Mouse (Mus musculus): ENCODE measurements around the gene Lpin2. TPM values are rescaled to one million over a fixed set of nuclear protein-coding genes. Genes with fewer than 3 reads are reported as not detected.

Lpin2 gene
- total and polyA plus RNA-seq, 3 experiments, result 22.4 to 32.1 TPM; not detected in 1

GRCm38 (mm10) chr17:71217111-71217685 is 34.8 kb downstream of the Lpin2 start:
- DNase-seq (ENCODE audit: low read depth, low spot score), result no peak
- TF ChIP-seq GATA1 (IDR thresholded peaks at IDR 0.05; ENCODE audit: low read depth, low read length) (no peak), BHLHE40 (IDR thresholded peaks at IDR 0.05; ENCODE audit: borderline replicate concordance, low read depth, low read length) (no peak), HCFC1 (IDR thresholded peaks at IDR 0.05; ENCODE audit: low read depth, low read length) (no peak), ZC3H11A (IDR thresholded peaks at IDR 0.05; ENCODE audit: low read depth, low read length) (no peak), RCOR1 (IDR thresholded peaks at IDR 0.05; ENCODE audit: low read depth, low read length) (no peak), SIN3A (IDR thresholded peaks at IDR 0.05; ENCODE audit: low read length) (no peak), CHD2 (IDR thresholded peaks at IDR 0.05; ENCODE audit: low read length) (no peak)
- no peaks in the 10 kb centered on the region for H3K27me3 ChIP-seq (ENCODE audit: control insufficient read depth in 1 of 2, insufficient read depth in 2 of 2, low read length in 2 of 2)
- peaks cover 33 to 34% of the 10 kb centered on the region in 2 experiments for H3K4me1 ChIP-seq (ENCODE audit: control insufficient read depth in 1 of 2, insufficient read depth in 2 of 2, low read length in 2 of 2)
- H3K36me3 ChIP-seq (ENCODE audit: control insufficient read depth in 1 of 2, insufficient read depth in 2 of 2, low read length in 2 of 2), result peaks cover 29 to 40% of the 10 kb centered on the region in 2 experiments
- peaks cover 36% of the 10 kb centered on the region for H3K79me2 ChIP-seq (ENCODE audit: control insufficient read depth, insufficient read depth, low read length, poor library complexity)
- no peak overlapping the region for H3K27ac ChIP-seq (ENCODE audit: control insufficient read depth, low read depth, low read length)
- H3K4me3 ChIP-seq (ENCODE audit: control insufficient read depth in 1 of 2, insufficient read depth in 1 of 2, low read depth in 2 of 2, low read length in 2 of 2), result no peak overlapping the region
- no peaks in the 10 kb centered on the region for H3K9me3 ChIP-seq (replicated peaks; ENCODE audit: insufficient read depth, low read length)
- no peak overlapping the region for H3K9ac ChIP-seq (ENCODE audit: control insufficient read depth, low read depth, low read length, poor library complexity, severe bottlenecking)

GRCm38 (mm10) chr17:71221383-71221782 is 39.0 kb downstream of the Lpin2 start:
- TF ChIP-seq SIN3A (IDR thresholded peaks at IDR 0.05; ENCODE audit: low read length), result no peak
- TF ChIP-seq CHD2 (IDR thresholded peaks at IDR 0.05; ENCODE audit: low read length), result no peak
- no peak for TF ChIP-seq ZNF384 (IDR thresholded peaks at IDR 0.05; ENCODE audit: low read depth, low read length)
- no peak for TF ChIP-seq UBTF (IDR thresholded peaks at IDR 0.05; ENCODE audit: borderline replicate concordance, insufficient read depth, low read depth, low read length)
- TF ChIP-seq POLR2AphosphoS2 (IDR thresholded peaks at IDR 0.05; ENCODE audit: low read length), result no peak
- no peak for TF ChIP-seq MYB (IDR thresholded peaks at IDR 0.05; ENCODE audit: low read depth, low read length)
- no peak for TF ChIP-seq MAZ (IDR thresholded peaks at IDR 0.05; ENCODE audit: low read depth, low read length)
- TF ChIP-seq BHLHE40 (IDR thresholded peaks at IDR 0.05; ENCODE audit: borderline replicate concordance, low read depth, low read length), result no peak
- TF ChIP-seq CTCF (IDR thresholded peaks at IDR 0.05 in 2 of 3, conservative IDR thresholded peaks at IDR 0.05 in 1 of 3; ENCODE audit: control insufficient read depth in 1 of 3, insufficient read depth in 1 of 3, low read depth in 2 of 3, low read length in 3 of 3, poor library complexity in 1 of 3, severe bottlenecking in 1 of 3), result no peak
- no peak for TF ChIP-seq ZMIZ1 (IDR thresholded peaks at IDR 0.05; ENCODE audit: low read depth, low read length)
- no peaks in the 10 kb centered on the region for H3K4me1 ChIP-seq (ENCODE audit: control insufficient read depth in 1 of 2, insufficient read depth in 2 of 2, low read length in 2 of 2)
- no peak overlapping the region for H3K9ac ChIP-seq (ENCODE audit: control insufficient read depth, low read depth, low read length, poor library complexity, severe bottlenecking)
- peaks cover 2 to 32% of the 10 kb centered on the region in 2 experiments for H3K36me3 ChIP-seq (ENCODE audit: control insufficient read depth in 1 of 2, insufficient read depth in 2 of 2, low read length in 2 of 2)
- no peak overlapping the region for H3K27ac ChIP-seq (ENCODE audit: control insufficient read depth, low read depth, low read length)
- no peak for DNase-seq (ENCODE audit: low read depth, low spot score)
- no peaks in the 10 kb centered on the region for H3K9me3 ChIP-seq (replicated peaks; ENCODE audit: insufficient read depth, low read length)
- no peaks in the 10 kb centered on the region for H3K27me3 ChIP-seq (ENCODE audit: control insufficient read depth in 1 of 2, insufficient read depth in 2 of 2, low read length in 2 of 2)
- H3K79me2 ChIP-seq (ENCODE audit: control insufficient read depth, insufficient read depth, low read length, poor library complexity), result peaks cover 7% of the 10 kb centered on the region; the same call in 1 of the 2 replicates
- H3K4me3 ChIP-seq (ENCODE audit: control insufficient read depth in 1 of 2, insufficient read depth in 1 of 2, low read depth in 2 of 2, low read length in 2 of 2), result no peak overlapping the region

GRCm38 (mm10) chr17:71223676-71224075 is 41.3 kb downstream of the Lpin2 start:
- Histone ChIP-seq H3K36me3 (ENCODE audit: control insufficient read depth in 1 of 2, insufficient read depth in 2 of 2, low read length in 2 of 2) (peaks cover 0 to 17% of the 10 kb centered on the region in 2 experiments; a peak in 2 of 4 replicates), H3K9me3 (replicated peaks; ENCODE audit: insufficient read depth, low read length) (no peaks in the 10 kb centered on the region), H3K27me3 (ENCODE audit: control insufficient read depth in 1 of 2, insufficient read depth in 2 of 2, low read length in 2 of 2) (no peaks in the 10 kb centered on the region), H3K27ac (ENCODE audit: control insufficient read depth, low read depth, low read length) (no peak overlapping the region), H3K4me3 (ENCODE audit: control insufficient read depth in 1 of 2, insufficient read depth in 1 of 2, low read depth in 2 of 2, low read length in 2 of 2) (no peak overlapping the region), H3K4me1 (ENCODE audit: control insufficient read depth in 1 of 2, insufficient read depth in 2 of 2, low read length in 2 of 2) (no peaks in the 10 kb centered on the region), H3K79me2 (ENCODE audit: control insufficient read depth, insufficient read depth, low read length, poor library complexity) (peaks cover 2% of the 10 kb centered on the region; the same call in 1 of the 2 replicates), H3K9ac (ENCODE audit: control insufficient read depth, low read depth, low read length, poor library complexity, severe bottlenecking) (no peak overlapping the region)
- TF ChIP-seq GATA1 (IDR thresholded peaks at IDR 0.05; ENCODE audit: low read depth, low read length), result no peak
- TF ChIP-seq ZMIZ1 (IDR thresholded peaks at IDR 0.05; ENCODE audit: low read depth, low read length), result no peak
- no peak for TF ChIP-seq UBTF (IDR thresholded peaks at IDR 0.05; ENCODE audit: borderline replicate concordance, insufficient read depth, low read depth, low read length)
- TF ChIP-seq POLR2A (IDR thresholded peaks at IDR 0.05; ENCODE audit: control insufficient read depth in 1 of 2, insufficient read depth in 1 of 2, low read depth in 1 of 2, low read length in 2 of 2, poor library complexity in 1 of 2), result no peak
- TF ChIP-seq CTCF (IDR thresholded peaks at IDR 0.05 in 2 of 3, conservative IDR thresholded peaks at IDR 0.05 in 1 of 3; ENCODE audit: control insufficient read depth in 1 of 3, insufficient read depth in 1 of 3, low read depth in 2 of 3, low read length in 3 of 3, poor library complexity in 1 of 3, severe bottlenecking in 1 of 3), result no peak
- no peak for DNase-seq (ENCODE audit: low read depth, low spot score)
